Mouse (Mus musculus) right cerebral cortex, postnatal 14 days (tissue): ENCODE results near the gene Kcnip4.

ENCODE experiments used
- DNase-seq: peaks from one replicate; pipeline ENCODE4 v3.0.0; 2022

The Kcnip4 gene

DNA sequence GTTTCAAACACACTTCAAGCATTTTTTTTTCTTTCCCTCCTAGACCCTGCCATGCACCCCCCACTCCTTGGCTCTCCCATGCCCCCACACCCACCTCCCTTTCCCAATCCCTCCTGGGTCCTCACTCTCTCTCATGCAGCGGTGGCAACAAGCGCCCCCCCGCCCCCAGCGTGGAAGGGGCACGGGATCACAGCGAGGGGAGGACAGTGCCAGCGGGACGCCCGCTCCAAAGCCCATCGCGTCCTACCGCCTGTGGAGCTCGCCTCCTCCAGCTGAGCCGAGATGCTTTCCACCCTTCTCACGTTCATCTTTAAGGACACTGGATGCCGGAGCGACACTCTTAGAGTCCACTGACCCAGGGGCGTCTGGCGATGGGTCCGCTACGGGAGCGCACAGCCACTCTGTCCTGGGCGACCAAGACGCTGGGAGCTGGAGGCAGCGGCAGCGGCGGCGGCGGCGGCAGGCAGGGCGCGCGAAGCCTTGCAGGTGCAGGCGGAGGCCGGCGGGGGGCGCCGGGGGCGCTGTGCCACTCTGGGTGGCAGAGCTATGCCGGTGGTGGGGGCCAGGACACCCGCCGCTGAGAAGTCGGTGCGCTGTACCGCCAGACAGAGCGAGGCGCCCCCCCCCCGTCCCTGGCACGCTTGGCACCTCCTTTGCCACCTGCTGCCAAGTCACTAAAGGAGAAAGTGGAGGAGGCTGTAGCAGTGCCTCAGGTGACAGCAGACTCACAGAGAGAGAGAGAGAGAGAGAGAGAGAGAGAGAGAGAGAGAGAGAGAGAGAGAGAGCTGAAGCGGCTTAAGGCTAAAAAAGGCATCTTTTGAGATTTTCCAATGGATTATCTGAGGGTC is at the start of gene Kcnip4:
Gene Kcnip4 (minus strand): TSS at position 514 of the 848 bp plus-strand sequence.
- peak; percentile 88 for DNase-seq

DNA sequence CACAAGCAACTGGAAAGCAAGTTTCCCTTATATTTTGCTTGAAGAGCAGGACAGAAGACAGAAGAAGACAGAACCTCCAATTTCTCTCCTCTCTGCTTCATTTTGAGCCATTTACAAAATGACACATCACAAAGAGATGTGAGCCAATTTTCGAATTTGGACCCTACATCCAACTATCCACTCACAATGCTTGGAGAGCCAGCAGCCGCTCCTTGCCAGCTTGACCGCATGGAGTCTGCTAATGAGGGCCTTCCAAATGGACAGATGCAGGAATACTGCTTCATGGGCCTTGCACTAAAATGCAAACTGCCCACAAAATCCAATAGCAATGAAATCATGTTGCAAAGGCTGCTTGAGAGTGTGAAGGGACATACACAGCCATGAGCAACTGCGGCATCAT is 47.2 kb upstream of the Kcnip4 start:
- DNase-seq: no peak

DNA sequence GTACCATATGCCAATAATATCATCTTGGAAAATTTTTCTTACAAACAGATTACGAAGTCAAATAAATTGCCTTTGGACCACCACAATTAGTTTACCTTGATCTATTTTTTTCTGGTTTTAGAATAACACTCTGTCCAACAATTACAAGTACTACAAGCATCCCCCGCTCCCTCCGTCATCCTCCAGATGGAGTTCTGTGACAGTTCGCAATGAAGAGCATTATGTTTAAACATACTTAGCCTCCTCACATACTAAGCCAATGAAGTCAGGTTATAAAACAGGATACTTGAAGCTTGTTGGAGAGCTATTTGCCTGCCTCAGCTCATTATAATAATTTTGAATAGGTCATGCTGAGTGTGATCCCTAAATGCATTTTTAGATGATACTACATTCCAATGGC is 39.0 kb upstream of the Kcnip4 start:
- DNase-seq: no peak

DNA sequence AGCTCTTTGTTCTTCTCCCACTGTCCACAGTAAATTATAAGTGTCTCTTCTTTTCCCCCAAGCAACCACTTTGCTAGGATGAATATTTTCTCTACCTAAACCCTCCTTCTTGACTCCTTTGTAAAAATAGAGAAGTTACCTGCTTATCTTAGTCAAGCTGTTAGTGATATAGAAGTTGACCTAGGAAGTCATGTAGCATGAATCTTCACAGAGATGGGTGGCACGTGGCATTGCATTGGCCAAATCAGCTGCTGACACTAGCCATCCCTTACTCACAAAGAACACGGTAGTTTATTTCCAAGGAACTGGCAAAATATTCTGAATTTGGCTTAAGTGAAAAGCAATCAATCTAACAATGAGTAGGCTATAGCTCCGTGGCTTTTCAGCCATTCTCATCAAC is 32.7 kb upstream of the Kcnip4 start:
- DNase-seq: no peak

DNA sequence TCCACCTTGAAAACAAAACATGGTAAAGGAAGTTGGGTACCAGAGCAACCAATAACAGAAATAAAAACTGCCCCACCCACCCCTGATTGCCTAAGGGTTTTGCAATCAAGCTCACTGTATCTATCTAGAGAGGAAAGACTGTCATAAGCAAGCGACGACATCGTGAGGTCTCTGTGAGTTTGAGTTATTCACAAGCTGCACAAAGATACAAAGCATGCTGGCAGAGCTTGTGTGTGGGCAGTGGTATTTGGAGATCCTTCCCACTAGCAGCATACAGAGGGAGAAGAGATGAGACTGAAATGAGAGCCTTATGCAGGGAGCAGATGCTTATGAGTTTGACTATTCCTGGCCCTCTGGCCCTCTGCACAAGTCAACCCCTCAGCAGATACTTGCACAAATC is 23.2 kb upstream of the Kcnip4 start:
- DNase-seq: peak; percentile 33

DNA sequence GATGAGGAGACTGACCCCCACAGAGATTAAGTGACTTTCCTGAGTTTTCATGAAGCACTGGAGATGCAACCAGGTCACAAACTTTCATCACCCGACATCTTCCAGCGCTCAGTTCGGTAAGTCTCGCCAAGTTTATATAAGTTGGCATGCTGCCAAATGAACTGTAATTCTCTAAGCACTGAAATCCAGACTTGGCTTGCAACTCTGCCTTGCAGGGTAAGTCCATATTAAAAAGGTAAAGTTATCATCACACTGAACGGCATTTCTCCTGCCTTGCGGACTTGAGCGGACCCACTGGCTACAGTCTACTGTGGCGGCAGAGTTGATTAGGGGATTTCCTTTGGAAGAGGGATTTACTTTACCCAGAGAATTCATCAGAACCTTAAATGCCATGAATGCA is 4.7 kb upstream of the Kcnip4 start:
- no peak for DNase-seq

DNA sequence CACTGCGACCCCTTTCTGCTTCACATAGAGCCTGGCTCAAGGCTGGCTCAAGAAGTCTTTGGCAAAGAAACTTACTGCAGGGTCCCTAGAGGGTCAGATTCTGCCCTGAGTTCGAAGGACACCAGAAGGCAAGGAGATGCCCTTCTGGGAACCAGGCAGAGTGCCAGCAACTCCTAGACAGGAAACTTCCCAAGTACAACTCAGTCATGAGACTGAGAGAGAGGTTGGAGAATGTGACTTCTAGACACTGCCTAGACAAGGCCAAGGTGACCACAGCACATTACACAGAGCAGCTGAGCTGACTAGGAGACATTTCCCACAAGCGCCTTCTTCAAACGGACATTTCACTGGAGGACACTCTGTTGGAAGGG is 520 bp upstream of the Kcnip4 start:
- DNase-seq: peak; percentile 42

DNA sequence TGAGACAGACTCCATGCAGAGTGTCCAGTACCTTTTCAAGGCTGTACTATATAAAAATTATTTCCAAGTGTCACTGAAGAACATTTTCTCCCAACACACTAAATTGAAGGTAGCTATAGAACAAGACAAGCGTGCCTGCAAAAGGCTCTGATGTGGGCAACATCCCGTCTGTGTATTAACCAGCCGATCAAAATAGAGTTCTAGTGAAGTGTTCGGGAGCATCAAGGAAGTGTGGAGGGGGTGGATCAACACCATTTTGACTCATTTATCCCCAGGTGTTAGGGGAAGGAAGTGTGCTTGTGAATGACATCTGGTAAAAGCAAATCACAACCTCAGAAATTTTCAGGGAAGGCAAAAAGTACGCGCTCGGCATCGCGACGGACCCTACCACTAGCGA is 712 bp downstream of the Kcnip4 start:
- DNase-seq: no peak

DNA sequence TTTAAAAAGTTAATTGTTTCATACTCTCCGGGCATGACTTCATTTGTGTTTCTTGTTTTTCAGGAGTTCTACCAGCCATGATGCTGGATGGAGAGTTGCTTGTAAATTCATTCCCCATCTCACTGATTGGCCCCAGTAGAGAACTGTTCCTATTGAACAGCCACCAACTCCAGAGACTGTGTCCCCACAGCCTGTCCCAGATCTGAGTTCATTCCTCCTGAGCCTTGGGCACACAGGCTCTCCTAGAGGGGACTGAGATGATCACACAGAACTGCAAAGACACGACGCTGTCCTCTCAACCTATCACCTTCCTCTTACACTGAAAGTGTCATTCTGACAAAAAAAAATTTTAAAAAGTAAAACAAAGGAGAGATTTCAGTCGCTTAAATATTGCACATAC is 1.7 kb downstream of the Kcnip4 start:
- no peak for DNase-seq

DNA sequence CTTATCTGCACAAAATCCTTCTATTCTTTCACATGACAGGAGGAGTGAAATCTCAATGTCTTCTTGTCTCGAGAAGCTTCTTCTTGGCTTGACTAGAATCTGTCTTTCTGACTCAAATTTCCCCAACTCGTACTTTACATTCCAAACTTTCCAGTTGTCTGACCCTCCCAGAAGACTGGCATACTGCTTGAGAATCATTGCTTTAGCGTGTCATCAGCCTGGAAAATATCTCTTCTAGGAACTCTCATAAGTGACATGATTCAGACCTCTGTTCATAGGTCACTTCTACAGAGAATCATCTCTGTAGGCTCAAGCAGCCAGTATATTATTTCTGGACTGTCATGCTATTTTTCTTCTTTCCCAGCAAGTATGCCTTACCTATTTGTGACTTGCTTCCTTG is 26.0 kb downstream of the Kcnip4 start:
- no peak for DNase-seq

DNA sequence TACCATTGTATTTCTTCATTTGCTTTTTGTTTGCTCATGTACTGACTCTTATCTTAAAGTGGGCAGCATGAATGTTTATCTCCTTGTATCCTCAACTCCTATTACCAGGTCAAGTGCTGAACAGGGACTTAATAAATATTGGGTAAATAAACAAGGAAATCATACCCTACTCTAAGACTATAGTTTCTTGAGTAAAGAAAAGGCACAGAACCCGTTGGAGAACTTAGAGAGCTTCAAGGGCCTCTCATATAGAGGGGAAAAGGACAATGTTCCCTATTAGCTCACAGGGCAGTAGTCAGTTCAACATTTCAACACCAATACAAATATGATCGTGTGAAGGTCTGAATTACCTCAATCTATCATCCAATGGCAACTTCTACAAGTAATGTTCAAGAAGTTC is 37.4 kb downstream of the Kcnip4 start:
- DNase-seq: no peak

DNA sequence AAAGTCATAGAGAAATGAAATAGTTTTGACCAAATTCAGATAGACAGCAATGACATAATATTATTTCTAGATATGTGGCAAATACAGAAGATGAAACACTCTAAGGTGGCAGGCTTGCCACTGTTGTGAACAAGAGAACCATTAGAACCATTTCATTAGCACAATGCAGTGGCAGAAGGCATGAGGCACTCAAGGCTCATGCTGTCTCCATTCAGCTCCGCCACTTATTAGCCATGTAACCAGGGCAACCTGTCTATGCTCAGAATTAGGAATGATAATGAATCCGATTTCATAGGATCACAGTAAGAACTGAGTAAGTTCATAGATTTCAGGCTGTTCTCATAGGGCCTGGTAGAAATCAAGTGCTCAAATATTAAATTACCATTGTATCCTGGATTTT is 54.0 kb downstream of the Kcnip4 start:
- DNase-seq: no peak

DNA sequence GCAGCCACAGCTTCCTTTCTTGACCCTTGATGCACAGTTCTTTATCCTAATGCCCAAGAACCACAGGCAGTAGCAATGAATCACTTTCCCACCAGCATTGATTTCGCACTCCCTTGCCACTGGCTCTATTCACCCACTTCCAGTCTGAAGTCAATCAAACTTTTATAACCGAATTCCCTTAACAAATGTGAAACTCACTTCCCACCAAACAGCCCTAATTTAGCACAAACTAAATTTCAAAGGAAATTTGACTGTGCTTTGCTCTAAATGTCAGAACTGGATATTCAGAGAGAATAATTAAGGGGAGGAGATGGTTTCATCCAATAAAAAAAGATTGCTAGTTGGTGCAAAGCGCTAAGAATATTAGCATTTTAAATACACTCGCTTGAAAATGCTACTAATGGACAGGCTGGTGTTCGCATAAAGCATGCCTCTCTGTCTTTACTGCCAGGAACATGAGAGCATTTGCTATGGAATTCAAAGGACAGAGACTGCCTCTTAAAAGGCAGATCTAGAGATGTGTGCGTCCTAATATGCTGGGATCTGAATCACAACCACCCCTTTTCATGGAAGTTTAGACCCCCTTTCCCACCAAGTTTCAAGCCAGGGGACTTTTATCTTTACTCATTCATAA is 63.9 kb downstream of the Kcnip4 start:
- no peak for DNase-seq

DNA sequence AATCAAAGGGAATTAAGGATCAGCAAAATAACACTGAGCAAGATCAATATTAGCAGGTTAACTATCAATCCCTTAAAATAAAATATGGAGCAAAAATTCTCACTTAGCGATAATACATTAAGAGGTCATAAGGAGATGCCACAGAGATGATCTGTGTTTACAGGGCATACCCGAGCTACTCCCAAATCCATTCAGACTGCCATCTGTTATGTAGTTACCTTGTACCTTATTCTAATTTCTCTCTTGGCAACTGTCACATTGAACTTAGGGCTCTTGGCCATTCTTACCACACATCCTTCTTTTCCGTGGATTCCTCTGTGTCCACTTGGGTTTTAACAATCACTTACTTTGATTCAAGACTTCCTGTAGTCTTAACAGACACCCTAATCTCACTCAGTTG is 71.6 kb downstream of the Kcnip4 start:
- DNase-seq: no peak

DNA sequence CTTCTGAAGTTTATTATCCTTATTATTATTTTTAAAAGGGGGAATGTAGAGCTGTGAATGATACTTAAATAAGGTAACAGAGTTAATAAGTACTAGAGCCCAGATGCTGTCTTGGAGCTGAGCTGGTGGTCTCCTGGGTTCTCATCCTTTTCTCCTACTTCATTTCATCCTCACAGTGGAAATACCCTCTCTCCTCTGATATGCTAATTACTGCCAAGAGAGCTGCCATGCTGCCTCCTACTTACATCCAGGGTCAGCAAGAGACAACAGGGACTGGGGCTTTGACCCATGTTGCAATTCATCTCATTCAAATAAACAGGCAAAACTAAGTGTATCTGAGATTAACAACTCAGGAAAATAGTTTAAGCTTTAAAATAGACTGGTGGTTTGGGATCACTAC is 73.4 kb downstream of the Kcnip4 start:
- DNase-seq: no peak

DNA sequence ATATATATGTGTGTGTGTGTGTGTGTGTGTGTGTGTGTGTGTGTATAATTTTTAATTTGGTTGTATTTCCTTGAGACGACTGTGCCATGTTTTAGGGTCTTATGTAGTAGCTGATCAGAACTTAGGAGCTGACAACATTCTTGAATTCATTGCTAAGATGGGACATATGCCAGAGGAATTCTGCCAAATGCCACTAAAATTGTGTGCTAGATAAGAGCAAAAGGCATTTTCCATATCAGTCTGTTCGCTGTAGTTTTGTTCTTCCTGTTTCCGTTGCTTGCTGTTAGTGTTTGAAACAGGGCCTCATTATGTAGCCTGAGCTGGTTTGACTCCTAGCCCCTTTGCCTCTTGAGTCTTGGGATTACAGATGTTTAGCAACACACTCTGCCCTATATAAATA is 73.8 kb downstream of the Kcnip4 start:
- DNase-seq: no peak

DNA sequence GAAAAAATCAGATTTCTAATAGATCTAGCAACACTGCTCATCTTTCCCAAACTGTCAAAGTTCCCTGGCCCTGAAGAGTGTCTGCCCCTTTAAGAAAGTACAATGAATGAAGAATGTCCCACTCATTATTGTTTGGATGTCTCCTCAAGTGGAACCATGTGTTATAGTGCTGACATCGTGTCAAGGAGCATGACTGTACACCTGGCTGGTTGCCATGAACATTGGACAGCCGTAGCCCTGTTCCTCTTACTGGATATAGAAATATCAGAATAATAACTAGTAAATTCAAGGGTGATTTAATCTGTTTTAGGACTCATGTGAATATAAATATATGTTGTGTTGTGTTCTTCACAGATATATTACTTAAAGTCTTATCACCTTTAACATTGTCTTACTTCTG is 87.5 kb downstream of the Kcnip4 start:
- no peak for DNase-seq

DNA sequence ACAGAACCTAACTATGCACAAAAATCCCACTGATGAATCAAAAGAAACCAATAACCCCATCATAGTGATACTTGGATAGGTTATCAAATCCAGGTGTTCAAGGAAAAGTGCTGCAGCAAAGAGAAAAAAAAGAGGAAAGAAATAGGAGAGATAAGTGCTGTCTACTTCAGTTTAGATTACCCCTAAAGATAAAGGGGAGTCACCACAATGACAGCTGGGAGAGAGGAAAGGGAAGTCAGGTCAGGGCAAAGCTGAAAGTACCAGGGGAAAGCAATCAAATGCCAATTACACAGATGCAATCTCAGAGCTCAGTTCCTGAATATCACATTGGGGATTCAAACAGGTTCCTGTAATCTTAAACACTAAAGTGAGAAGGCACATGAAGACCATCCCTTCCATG is 97.0 kb downstream of the Kcnip4 start:
- DNase-seq: no peak

DNA sequence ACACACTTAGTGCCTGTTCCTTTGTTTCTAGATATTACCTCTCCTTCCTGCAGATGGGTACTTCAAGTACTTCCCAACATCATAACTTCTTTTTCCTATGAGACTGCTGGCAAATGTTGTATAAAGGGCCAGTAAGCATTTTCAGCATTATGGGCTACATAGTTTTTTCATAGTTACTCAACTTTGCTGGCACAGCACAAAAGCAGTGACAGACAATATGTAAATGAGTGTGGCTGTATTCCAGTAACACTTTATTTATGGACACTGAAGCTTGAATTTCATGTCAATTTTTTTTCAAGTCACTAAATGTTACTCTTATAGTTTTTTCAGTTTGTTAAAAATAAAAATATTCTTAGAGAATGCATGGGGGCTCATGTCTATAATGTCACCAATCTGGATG is 105.0 kb downstream of the Kcnip4 start:
- no peak for DNase-seq

DNA sequence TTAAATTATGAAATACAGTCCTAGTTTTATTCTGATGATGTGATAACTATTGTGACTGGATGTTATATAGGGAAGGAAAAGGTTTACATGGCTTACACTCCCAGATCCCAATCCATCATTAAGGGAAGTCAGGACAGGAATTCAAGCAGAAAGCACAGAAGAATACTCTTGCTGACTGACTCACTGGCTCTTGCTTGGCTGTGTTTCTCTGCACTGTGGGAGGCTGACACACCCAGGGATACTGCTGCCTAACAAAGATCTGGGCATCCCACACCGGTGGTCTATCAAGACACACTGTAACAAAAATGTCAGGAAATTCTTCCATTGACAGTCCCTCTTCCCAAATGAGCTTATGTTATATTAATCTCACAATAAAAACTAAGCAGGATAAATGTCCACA is 116.4 kb downstream of the Kcnip4 start:
- no peak for DNase-seq

DNA sequence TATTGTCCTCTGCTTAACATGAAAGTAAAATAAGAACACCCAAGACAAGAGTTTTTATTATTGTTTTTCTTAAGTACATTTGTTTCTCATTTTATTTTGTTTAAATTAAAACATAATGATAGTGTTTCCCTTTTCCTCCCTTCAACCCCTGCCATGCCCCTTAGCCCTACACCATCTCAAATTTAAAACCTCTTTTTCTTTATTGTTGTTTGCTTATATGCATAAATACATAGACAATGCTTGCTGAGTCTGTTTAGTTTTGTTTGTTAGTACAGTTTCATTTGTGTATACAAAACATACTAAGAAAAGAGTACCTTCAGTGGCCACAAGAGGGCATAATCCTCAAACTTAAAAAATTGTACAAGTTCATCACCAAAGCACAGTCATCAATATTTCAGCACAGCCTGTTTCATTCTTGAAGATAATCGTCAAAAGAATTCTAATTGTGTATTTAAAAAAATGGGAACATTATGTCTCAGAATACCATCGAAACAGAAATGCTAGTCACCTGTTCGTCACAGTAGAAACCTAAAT is 154.1 kb downstream of the Kcnip4 start:
- DNase-seq: no peak

DNA sequence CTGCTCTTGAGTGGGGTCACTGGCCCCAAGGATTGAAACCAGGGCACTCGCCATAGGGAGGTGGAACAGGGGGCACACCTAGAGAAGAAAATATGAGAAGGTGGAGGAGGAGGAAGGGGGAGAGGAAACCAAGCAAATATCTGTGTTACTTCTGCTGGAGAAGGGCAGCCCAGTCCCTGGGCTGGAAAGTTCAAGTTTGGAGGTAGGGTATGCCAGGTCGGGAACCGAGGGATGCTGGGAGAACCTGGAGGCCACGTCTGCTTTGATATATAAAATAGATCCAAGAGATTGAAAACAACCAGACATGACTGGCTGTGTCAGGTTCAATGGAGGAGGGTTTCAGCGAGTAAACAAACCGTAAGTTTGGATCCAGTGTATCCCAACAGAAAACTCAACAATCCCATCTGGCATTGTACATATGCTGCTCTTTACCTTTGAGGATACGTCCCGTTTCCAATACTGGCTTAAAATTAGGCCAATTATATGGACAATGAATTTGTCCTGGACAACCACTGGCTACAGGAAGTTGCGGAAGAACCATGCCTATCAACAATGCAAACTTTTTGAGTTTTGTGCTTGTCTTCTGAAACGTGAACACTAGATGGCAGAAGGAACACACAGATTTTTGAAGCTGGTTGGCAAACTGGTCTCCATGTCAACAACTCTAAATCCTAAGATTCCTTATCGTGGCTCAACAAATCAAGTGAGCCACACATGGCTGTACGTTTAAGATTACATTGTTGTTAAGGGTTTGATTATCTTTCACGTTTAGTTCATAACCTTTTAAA is 155.9 kb downstream of the Kcnip4 start:
- no peak for DNase-seq

DNA sequence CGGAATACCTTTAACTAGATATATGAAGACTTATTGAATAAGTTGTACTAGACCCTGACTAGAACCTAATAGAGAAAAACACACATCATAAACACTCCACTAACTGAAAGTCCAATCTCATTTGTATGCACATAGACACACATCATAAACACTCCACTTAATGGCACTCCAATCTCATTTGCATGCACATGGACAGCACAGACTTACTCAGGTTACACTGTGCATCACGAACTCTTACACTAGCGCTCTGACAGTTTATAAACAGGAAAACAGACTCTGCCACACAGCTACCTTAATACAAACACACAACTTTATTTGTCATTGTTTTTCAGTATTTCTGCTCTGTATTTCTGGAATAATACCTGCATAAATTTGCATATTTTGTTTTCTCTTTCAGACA is 168.3 kb downstream of the Kcnip4 start:
- DNase-seq: no peak

DNA sequence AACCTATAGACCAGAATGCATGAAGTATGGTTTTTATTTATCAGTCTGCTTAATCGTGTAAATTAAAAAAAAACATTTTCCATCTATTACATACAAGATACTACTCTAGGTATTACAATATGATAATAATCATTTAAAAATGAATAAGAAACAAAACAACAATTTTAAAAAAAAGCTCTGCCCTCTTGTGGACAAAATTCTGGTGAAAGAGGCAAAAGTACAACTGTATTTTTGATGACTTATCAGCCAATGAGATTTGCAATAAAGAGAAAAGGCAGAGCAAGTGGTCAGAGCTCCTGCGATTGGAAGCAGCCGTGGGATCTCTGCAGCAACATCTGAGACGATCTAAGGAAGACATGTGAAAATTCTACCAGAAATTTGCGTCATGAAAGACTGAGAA is 172.6 kb downstream of the Kcnip4 start:
- no peak for DNase-seq
